Mouse (Mus musculus): ENCODE measurements around the gene Smok2b. TPM values are rescaled to one million over a fixed set of nuclear protein-coding genes. Genes with fewer than 3 reads are reported as not detected.
"Not testable (repeated sequence)": the region's sequence is repeated elsewhere in the genome, so short reads cannot be mapped to it uniquely, and the experiment has no call there.

The Smok2b gene
- polyA plus RNA-seq (2015; fragmentation: Nextera tagmentation; extraction: Ambion mirVana): not detected in 2 replicates

GRCm38 (mm10) chr17:13229957-13230356, at the start of gene Smok2b:
TSS of gene Smok2b (plus strand) at chr17:13230257.
- H3K4me3 ChIP-seq (ENCODE audit: low read length); H3K9ac ChIP-seq (ENCODE audit: low read depth, low read length); H3K4me1 ChIP-seq (ENCODE audit: control insufficient read depth, insufficient read depth, low read depth, low read length); ATAC-seq; H3K4me2 ChIP-seq (ENCODE audit: low read length); H3K27me3 ChIP-seq (replicated peaks; ENCODE audit: control insufficient read depth, insufficient read depth, low read length); H3K27ac ChIP-seq (ENCODE audit: low read depth, low read length); H3K36me3 ChIP-seq (ENCODE audit: control insufficient read depth, insufficient read depth, low read length): not testable (repeated sequence)
- peaks cover 65% of the 10 kb centered on the region for H3K9me3 ChIP-seq (ENCODE audit: control insufficient read depth, low read length)
- WGBS: 83% methylated on average over 2 of the region's 2 CpGs

- not testable (repeated sequence) for ATAC-seq
Measured at GRCm38 (mm10) chr17:13180491-13180890, 49.6 kb upstream of the Smok2b start.

GRCm38 (mm10) chr17:13182712-13183111, 47.3 kb upstream of the Smok2b start:
- H3K4me2 ChIP-seq (ENCODE audit: low read length); H3K4me1 ChIP-seq (ENCODE audit: control insufficient read depth, insufficient read depth, low read depth, low read length); H3K9ac ChIP-seq (ENCODE audit: low read depth, low read length); H3K27me3 ChIP-seq (replicated peaks; ENCODE audit: control insufficient read depth, insufficient read depth, low read length); H3K36me3 ChIP-seq (ENCODE audit: control insufficient read depth, insufficient read depth, low read length); ATAC-seq; H3K27ac ChIP-seq (ENCODE audit: low read depth, low read length); H3K4me3 ChIP-seq (ENCODE audit: low read length): not testable (repeated sequence)
- WGBS: 56% methylated on average over 2 of the region's 4 CpGs
- H3K9me3 ChIP-seq (ENCODE audit: control insufficient read depth, low read length): peaks cover 32% of the 10 kb centered on the region

More at GRCm38 (mm10) chr17:13180491-13180890, 49.6 kb upstream of the Smok2b start:
- not testable (repeated sequence) for H3K9ac ChIP-seq (ENCODE audit: low read depth, low read length); H3K4me1 ChIP-seq (ENCODE audit: control insufficient read depth, insufficient read depth, low read depth, low read length); H3K4me2 ChIP-seq (ENCODE audit: low read length); H3K27me3 ChIP-seq (replicated peaks; ENCODE audit: control insufficient read depth, insufficient read depth, low read length); H3K4me3 ChIP-seq (ENCODE audit: low read length); H3K27ac ChIP-seq (ENCODE audit: low read depth, low read length); H3K36me3 ChIP-seq (ENCODE audit: control insufficient read depth, insufficient read depth, low read length)
- WGBS: 90% methylated on average over 5 of the region's 5 CpGs
- H3K9me3 ChIP-seq (ENCODE audit: control insufficient read depth, low read length): peaks cover 22% of the 10 kb centered on the region

GRCm38 (mm10) chr17:13184514-13184913, 45.5 kb upstream of the Smok2b start:
- H3K4me3 ChIP-seq (ENCODE audit: low read length); H3K36me3 ChIP-seq (ENCODE audit: control insufficient read depth, insufficient read depth, low read length); H3K27me3 ChIP-seq (replicated peaks; ENCODE audit: control insufficient read depth, insufficient read depth, low read length); ATAC-seq; H3K4me2 ChIP-seq (ENCODE audit: low read length); H3K27ac ChIP-seq (ENCODE audit: low read depth, low read length); H3K4me1 ChIP-seq (ENCODE audit: control insufficient read depth, insufficient read depth, low read depth, low read length); H3K9ac ChIP-seq (ENCODE audit: low read depth, low read length): not testable (repeated sequence)
- 95% methylated on average over 4 of the region's 5 CpGs for WGBS
- peaks cover 32% of the 10 kb centered on the region for H3K9me3 ChIP-seq (ENCODE audit: control insufficient read depth, low read length)

GRCm38 (mm10) chr17:13186541-13186940, 43.5 kb upstream of the Smok2b start:
- not testable (repeated sequence) for H3K9ac ChIP-seq (ENCODE audit: low read depth, low read length); H3K4me2 ChIP-seq (ENCODE audit: low read length); H3K27me3 ChIP-seq (replicated peaks; ENCODE audit: control insufficient read depth, insufficient read depth, low read length); H3K27ac ChIP-seq (ENCODE audit: low read depth, low read length); H3K4me1 ChIP-seq (ENCODE audit: control insufficient read depth, insufficient read depth, low read depth, low read length); H3K4me3 ChIP-seq (ENCODE audit: low read length); ATAC-seq; H3K36me3 ChIP-seq (ENCODE audit: control insufficient read depth, insufficient read depth, low read length)
- WGBS: 83% methylated on average over 6 of the region's 6 CpGs
- peaks cover 25% of the 10 kb centered on the region for H3K9me3 ChIP-seq (ENCODE audit: control insufficient read depth, low read length)

- not testable (repeated sequence) for ATAC-seq
Measured at GRCm38 (mm10) chr17:13187621-13188020, 42.4 kb upstream of the Smok2b start.

GRCm38 (mm10) chr17:13188846-13189245, 41.2 kb upstream of the Smok2b start:
- not testable (repeated sequence) for H3K27ac ChIP-seq (ENCODE audit: low read depth, low read length); ATAC-seq; H3K27me3 ChIP-seq (replicated peaks; ENCODE audit: control insufficient read depth, insufficient read depth, low read length); H3K9ac ChIP-seq (ENCODE audit: low read depth, low read length); H3K4me2 ChIP-seq (ENCODE audit: low read length); H3K4me1 ChIP-seq (ENCODE audit: control insufficient read depth, insufficient read depth, low read depth, low read length); H3K4me3 ChIP-seq (ENCODE audit: low read length); H3K36me3 ChIP-seq (ENCODE audit: control insufficient read depth, insufficient read depth, low read length)
- peaks cover 26% of the 10 kb centered on the region for H3K9me3 ChIP-seq (ENCODE audit: control insufficient read depth, low read length)
- 93% methylated on average over 2 of the region's 2 CpGs for WGBS

More at GRCm38 (mm10) chr17:13187621-13188020, 42.4 kb upstream of the Smok2b start:
- H3K9ac ChIP-seq (ENCODE audit: low read depth, low read length); H3K4me2 ChIP-seq (ENCODE audit: low read length); H3K36me3 ChIP-seq (ENCODE audit: control insufficient read depth, insufficient read depth, low read length); H3K4me3 ChIP-seq (ENCODE audit: low read length); H3K4me1 ChIP-seq (ENCODE audit: control insufficient read depth, insufficient read depth, low read depth, low read length); H3K27me3 ChIP-seq (replicated peaks; ENCODE audit: control insufficient read depth, insufficient read depth, low read length); H3K27ac ChIP-seq (ENCODE audit: low read depth, low read length): not testable (repeated sequence)
- 60% methylated on average over 6 of the region's 6 CpGs for WGBS
- peaks cover 27% of the 10 kb centered on the region for H3K9me3 ChIP-seq (ENCODE audit: control insufficient read depth, low read length)

GRCm38 (mm10) chr17:13190836-13191583, 39.0 kb upstream of the Smok2b start:
- not testable (repeated sequence) for H3K4me3 ChIP-seq (ENCODE audit: low read length); ATAC-seq; H3K36me3 ChIP-seq (ENCODE audit: control insufficient read depth, insufficient read depth, low read length); H3K4me1 ChIP-seq (ENCODE audit: control insufficient read depth, insufficient read depth, low read depth, low read length); H3K4me2 ChIP-seq (ENCODE audit: low read length); H3K9ac ChIP-seq (ENCODE audit: low read depth, low read length); H3K27me3 ChIP-seq (replicated peaks; ENCODE audit: control insufficient read depth, insufficient read depth, low read length); H3K27ac ChIP-seq (ENCODE audit: low read depth, low read length)
- peaks cover 33% of the 10 kb centered on the region for H3K9me3 ChIP-seq (ENCODE audit: control insufficient read depth, low read length)
- 91% methylated on average over 10 of the region's 10 CpGs for WGBS

GRCm38 (mm10) chr17:13196486-13196885, 33.6 kb upstream of the Smok2b start:
- H3K4me2 ChIP-seq (ENCODE audit: low read length); H3K4me3 ChIP-seq (ENCODE audit: low read length); H3K27me3 ChIP-seq (replicated peaks; ENCODE audit: control insufficient read depth, insufficient read depth, low read length); H3K36me3 ChIP-seq (ENCODE audit: control insufficient read depth, insufficient read depth, low read length); H3K27ac ChIP-seq (ENCODE audit: low read depth, low read length); H3K4me1 ChIP-seq (ENCODE audit: control insufficient read depth, insufficient read depth, low read depth, low read length); ATAC-seq; H3K9ac ChIP-seq (ENCODE audit: low read depth, low read length): not testable (repeated sequence)
- H3K9me3 ChIP-seq (ENCODE audit: control insufficient read depth, low read length): peaks cover 36% of the 10 kb centered on the region
- WGBS: 62% methylated on average over 4 of the region's 4 CpGs

Measured in hindbrain, embryonic 16.5 days (tissue).